Mouse (Mus musculus): ENCODE measurements around the gene Cldnd2. TPM values are rescaled to one million over a fixed set of nuclear protein-coding genes. Genes with fewer than 3 reads are reported as not detected.

Gene Cldnd2
- total RNA-seq, 1 experiment from 2014 or later, result not detected

GRCm38 (mm10) chr7:43482090-43482716 is 41.6 kb downstream of the Cldnd2 start:
- ATAC-seq (replicated peaks; ENCODE audit: insufficient number of reproducible peaks, low FRiP score, low TSS enrichment, poor library complexity, severe bottlenecking), result no peak

GRCm38 (mm10) chr7:43483236-43483635 is 42.7 kb downstream of the Cldnd2 start:
- ATAC-seq (replicated peaks; ENCODE audit: insufficient number of reproducible peaks, low FRiP score, low TSS enrichment, poor library complexity, severe bottlenecking), result no peak

GRCm38 (mm10) chr7:43488646-43489045 is 48.1 kb downstream of the Cldnd2 start:
- ATAC-seq (replicated peaks; ENCODE audit: insufficient number of reproducible peaks, low FRiP score, low TSS enrichment, poor library complexity, severe bottlenecking), result no peak

- ATAC-seq (replicated peaks; ENCODE audit: insufficient number of reproducible peaks, low FRiP score, low TSS enrichment, poor library complexity, severe bottlenecking), result no peak
Measured at GRCm38 (mm10) chr7:43489631-43490125, 49.1 kb downstream of the Cldnd2 start, which contains the start of gene Iglon5. TSS of gene Iglon5 (minus strand) at chr7:43490075.

- no peak for ATAC-seq (replicated peaks; ENCODE audit: insufficient number of reproducible peaks, low FRiP score, low TSS enrichment, poor library complexity, severe bottlenecking)
Measured at GRCm38 (mm10) chr7:43490182-43490584, 49.6 kb downstream of the Cldnd2 start.

- ATAC-seq (replicated peaks; ENCODE audit: insufficient number of reproducible peaks, low FRiP score, low TSS enrichment, poor library complexity, severe bottlenecking), result no peak
Measured at GRCm38 (mm10) chr7:43490861-43491260, 50.3 kb downstream of the Cldnd2 start.

Other genes with a start within 250 kb of the Cldnd2 start
- gene Zfp715, start 127.5 kb upstream of the Cldnd2 start, total RNA-seq (2017), result 21.8 to 30.9 TPM (median 27.9 TPM) in 3 replicates
- 0.78 to 26.1 TPM (median 21.4 TPM) in 3 replicates for gene Siglecf, start 89.4 kb upstream of the Cldnd2 start, total RNA-seq (2017)
- gene Siglecg, start 32.6 kb upstream of the Cldnd2 start, total RNA-seq (2017), result 14.3 to 27.1 TPM (median 21.6 TPM) in 3 replicates
- gene Lim2, start 13.1 kb upstream of the Cldnd2 start, total RNA-seq (2017), result 0.49 TPM in 1 of 3 replicates, not detected in the others
- gene Nkg7, start 3.7 kb upstream of the Cldnd2 start, total RNA-seq (2017), result 289 to 1,005 TPM (median 345 TPM) in 3 replicates
- gene Etfb, start 3.3 kb downstream of the Cldnd2 start, total RNA-seq (2017), result 178 to 222 TPM (median 221 TPM) in 3 replicates
- not detected in 3 replicates for gene Gm45233, start 3.3 kb downstream of the Cldnd2 start, total RNA-seq (2017)
- 1.2 to 6.7 TPM (median 2.9 TPM) in 3 replicates for gene Vsig10l, start 22.4 kb downstream of the Cldnd2 start, total RNA-seq (2017)
- gene Iglon5, start 49.3 kb downstream of the Cldnd2 start, total RNA-seq (2017), result not detected in 3 replicates
- gene 4931406B18Rik, start 65.2 kb downstream of the Cldnd2 start, total RNA-seq (2017), result not detected in 3 replicates
- 2.6 to 12.3 TPM (median 6.2 TPM) in 3 replicates for gene Cd33, start 103.6 kb downstream of the Cldnd2 start, total RNA-seq (2017)
- 2.2 to 8.1 TPM (median 3.0 TPM) in 3 replicates for gene Zfp658, start 121.5 kb downstream of the Cldnd2 start, total RNA-seq (2017)
- gene Zfp719, start 138.8 kb downstream of the Cldnd2 start, total RNA-seq (2017), result 4.9 to 7.5 TPM (median 6.8 TPM) in 3 replicates
- gene Zfp819, start 166.4 kb downstream of the Cldnd2 start, total RNA-seq (2017), result 0.43 TPM in 1 of 3 replicates, not detected in the others
- not detected in 3 replicates for gene Ceacam18, start 193.9 kb downstream of the Cldnd2 start, total RNA-seq (2017)
- gene Siglece, start 219.4 kb downstream of the Cldnd2 start, total RNA-seq (2017), result 5.3 to 8.1 TPM (median 5.7 TPM) in 3 replicates
- gene Ctu1, start 231.2 kb downstream of the Cldnd2 start, total RNA-seq (2017), result 3.4 to 6.1 TPM (median 5.4 TPM) in 3 replicates
- gene Klk14, start 249.6 kb downstream of the Cldnd2 start, total RNA-seq (2017), result not detected in 3 replicates